Mouse (Mus musculus) MEL (cell line): ENCODE measurements around the gene Camta1. TPM values are rescaled to one million over a fixed set of nuclear protein-coding genes. Genes with fewer than 3 reads are reported as not detected.

Experiments
- DNase-seq: peaks from one replicate; pipeline ENCODE4 v3.0.0; 2011; ENCODE audit warnings: low read depth, low spot score
- H3K27ac ChIP-seq: 2 replicates; pipeline ENCODE4 v1.5.1; 2012; ENCODE audit warnings: low read depth, mild to moderate bottlenecking, control low read depth, low read length, moderate library complexity; ENCODE audit not compliant: control insufficient read depth
- H3K27me3 ChIP-seq, 2 experiments: fragments of 150-350 bp in 1 of 2; sonication (generic) in 1 of 2; 2 replicates each; pipeline ENCODE4 v1.6.1; 2012; ENCODE audit warnings: low read length in 2 of 2, mild to moderate bottlenecking in 2 of 2, improper control_type of control experiment in 1 of 2, moderate library complexity in 1 of 2; ENCODE audit not compliant: insufficient read depth in 2 of 2, control insufficient read depth in 1 of 2
- H3K36me3 ChIP-seq, 2 experiments: 2 replicates each; pipeline ENCODE4 v1.6.1; 2012 to 2014; ENCODE audit warnings: low read length in 2 of 2, improper control_type of control experiment in 1 of 2, inconsistent platforms in 1 of 2, mild to moderate bottlenecking in 1 of 2; ENCODE audit not compliant: insufficient read depth in 2 of 2, control insufficient read depth in 1 of 2
- H3K4me1 ChIP-seq, 2 experiments: fragments of 150-350 bp in 1 of 2; sonication (generic) in 1 of 2; 2 replicates each; pipeline ENCODE4 v1.6.1; 2012; ENCODE audit warnings: low read length in 2 of 2, improper control_type of control experiment in 1 of 2, mild to moderate bottlenecking in 1 of 2; ENCODE audit not compliant: insufficient read depth in 2 of 2, control insufficient read depth in 1 of 2
- H3K4me3 ChIP-seq, 2 experiments: fragments of 150-350 bp in 1 of 2; sonication (generic) in 1 of 2; 2 replicates each; pipeline ENCODE4 v1.5.1; 2012; ENCODE audit warnings: low read depth in 2 of 2, low read length in 2 of 2, mild to moderate bottlenecking in 2 of 2, moderate library complexity in 2 of 2, control low read depth in 1 of 2, improper control_type of control experiment in 1 of 2; ENCODE audit not compliant: control insufficient read depth in 1 of 2, insufficient read depth in 1 of 2
- H3K79me2 ChIP-seq: 2 replicates; pipeline ENCODE4 v1.6.1; 2012; ENCODE audit warnings: mild to moderate bottlenecking, low read length, moderate library complexity; ENCODE audit not compliant: control insufficient read depth, poor library complexity, insufficient read depth
- H3K9ac ChIP-seq: 2 replicates; pipeline ENCODE4 v1.6.1; 2012; ENCODE audit warnings: low read depth, mild to moderate bottlenecking, control low read depth, low read length, moderate library complexity; ENCODE audit not compliant: control insufficient read depth, poor library complexity, severe bottlenecking
- H3K9me3 ChIP-seq: fragments of 150-350 bp; sonication (generic); replicated peaks from 2 replicates; pipeline ENCODE4 v1.6.1; 2012; ENCODE audit warnings: mild to moderate bottlenecking, low read length, improper control_type of control experiment, moderate library complexity; ENCODE audit not compliant: insufficient read depth
- BHLHE40 ChIP-seq: IDR thresholded peaks from 2 replicates; pipeline ENCODE4 v1.6.1; 2012; ENCODE audit warnings: low read depth, mild to moderate bottlenecking, inconsistent platforms, low read length, improper control_type of control experiment, borderline replicate concordance
- CHD2 ChIP-seq: IDR thresholded peaks from 2 replicates; pipeline ENCODE4 v1.6.1; 2011; ENCODE audit warnings: low read length, improper control_type of control experiment
- ELF1 ChIP-seq: IDR thresholded peaks from 2 replicates; pipeline ENCODE4 v1.6.1; 2014; ENCODE audit warnings: low read depth, mild to moderate bottlenecking, inconsistent platforms, low read length, improper control_type of control experiment, moderate library complexity
- EP300 ChIP-seq, 2 experiments: IDR thresholded peaks; 2 replicates each; pipeline ENCODE4 v1.6.1; 2011; ENCODE audit warnings: improper control_type of control experiment in 2 of 2, low read length in 2 of 2, low read depth in 1 of 2, mild to moderate bottlenecking in 1 of 2
- ETS1 ChIP-seq: IDR thresholded peaks from 2 replicates; pipeline ENCODE4 v1.6.1; 2012; ENCODE audit warnings: low read depth, mild to moderate bottlenecking, inconsistent platforms, low read length, improper control_type of control experiment, moderate library complexity
- GATA1 ChIP-seq: IDR thresholded peaks from 2 replicates; pipeline ENCODE4 v1.6.1; 2011; ENCODE audit warnings: low read depth, low read length, improper control_type of control experiment
- JUND ChIP-seq: IDR thresholded peaks from 2 replicates; pipeline ENCODE4 v1.6.1; 2011; ENCODE audit warnings: low read depth, mild to moderate bottlenecking, improper control_type of control experiment, low read length
- MAX ChIP-seq: IDR thresholded peaks from 2 replicates; pipeline ENCODE4 v1.6.1; 2011; ENCODE audit warnings: low read length, improper control_type of control experiment
- MEF2A ChIP-seq: IDR thresholded peaks from 2 replicates; pipeline ENCODE4 v1.6.1; 2014; ENCODE audit warnings: low read depth, mild to moderate bottlenecking, inconsistent platforms, low read length, improper control_type of control experiment; ENCODE audit not compliant: poor library complexity, insufficient replicate concordance, severe bottlenecking; ENCODE audit errors: extremely low read depth
- MXI1 ChIP-seq: IDR thresholded peaks from 2 replicates; pipeline ENCODE4 v1.6.1; 2011; ENCODE audit warnings: mild to moderate bottlenecking, low read depth, low read length, improper control_type of control experiment
- MYC ChIP-seq: IDR thresholded peaks from 2 replicates; pipeline ENCODE4 v1.6.1; 2011; ENCODE audit warnings: low read depth, mild to moderate bottlenecking, low read length, improper control_type of control experiment, moderate library complexity
- NELFE ChIP-seq: IDR thresholded peaks from 2 replicates; pipeline ENCODE4 v1.6.1; 2011; ENCODE audit warnings: low read depth, low read length, improper control_type of control experiment
- NRF1 ChIP-seq: IDR thresholded peaks from 2 replicates; pipeline ENCODE4 v1.6.1; 2014; ENCODE audit warnings: low read depth, mild to moderate bottlenecking, inconsistent platforms, low read length, improper control_type of control experiment, moderate library complexity; ENCODE audit not compliant: poor library complexity, insufficient read depth, severe bottlenecking
- POLR2A ChIP-seq, 2 experiments: IDR thresholded peaks; 2 replicates each; pipeline ENCODE4 v1.6.1; 2011 to 2012; ENCODE audit warnings: low read length in 2 of 2, mild to moderate bottlenecking in 2 of 2, control low read depth in 1 of 2, improper control_type of control experiment in 1 of 2, low read depth in 1 of 2, moderate library complexity in 1 of 2; ENCODE audit not compliant: control insufficient read depth in 1 of 2, insufficient read depth in 1 of 2, poor library complexity in 1 of 2
- POLR2AphosphoS2 ChIP-seq: IDR thresholded peaks from 2 replicates; pipeline ENCODE4 v1.6.1; 2011; ENCODE audit warnings: low read length, improper control_type of control experiment
- TBP ChIP-seq: IDR thresholded peaks from 2 replicates; pipeline ENCODE4 v1.8.0; 2011; ENCODE audit warnings: low read depth, low read length, improper control_type of control experiment
- TCF12 ChIP-seq: IDR thresholded peaks from 2 replicates; pipeline ENCODE4 v1.6.1; 2014; ENCODE audit warnings: low read depth, mild to moderate bottlenecking, inconsistent platforms, low read length, improper control_type of control experiment, moderate library complexity
- ZC3H11A ChIP-seq: IDR thresholded peaks from 2 replicates; pipeline ENCODE4 v1.6.1; 2012; ENCODE audit warnings: low read depth, mild to moderate bottlenecking, inconsistent platforms, low read length, improper control_type of control experiment
- ZKSCAN1 ChIP-seq: IDR thresholded peaks from 2 replicates; pipeline ENCODE4 v1.6.1; 2012; ENCODE audit warnings: low read depth, mild to moderate bottlenecking, inconsistent platforms, low read length, improper control_type of control experiment, moderate library complexity
- polyA plus RNA-seq, 2 experiments: library from polyadenylated mRNA; stranded (reverse) in 1 of 2; unstranded in 1 of 2; fragments of >175 nt in 1 of 2; fragments of >200 nt in 1 of 2; gene quantifications; 2 replicates each; pipeline versions ENCODE4 v1.2.1 to v1.2.4; 2012; ENCODE audit warnings: low replicate concordance in 2 of 2, low read depth in 1 of 2; ENCODE audit not compliant: insufficient read length in 2 of 2, insufficient read depth in 1 of 2, missing spikeins in 1 of 2
- total RNA-seq: library from RNA; depleted of rRNA; stranded (reverse); fragments of 300-350 nt; gene quantifications from 2 replicates; pipeline ENCODE4 v1.2.3, GENCODE M21; 2012

Gene Camta1
- total and polyA plus RNA-seq, 3 experiments, result 28.2 to 87.5 TPM; not detected in 1

GRCm38 (mm10) chr4:151171117-151171516 is 690.6 kb downstream of the Camta1 start:
- Histone ChIP-seq H3K27me3 (no peaks in the 10 kb centered on the region), H3K9me3 (no peaks in the 10 kb centered on the region)
- TF ChIP-seq JUND (no peak), GATA1 (no peak), ZC3H11A (no peak), MEF2A (no peak), MYC (no peak), MAX (no peak), ELF1 (no peak), POLR2AphosphoS2 (no peak), POLR2A (IDR thresholded peaks at IDR 0.05; ENCODE audit: control insufficient read depth in 1 of 2, insufficient read depth in 1 of 2, low read depth in 1 of 2, low read length in 2 of 2, poor library complexity in 1 of 2) (no peak), TBP (no peak), NRF1 (no peak), BHLHE40 (no peak), ETS1 (no peak), ZKSCAN1 (no peak), TCF12 (no peak), MXI1 (no peak)

GRCm38 (mm10) chr4:151170658-151171057 is 691.0 kb downstream of the Camta1 start:
- no peaks in the 10 kb centered on the region for H3K27me3 ChIP-seq
- H3K9ac ChIP-seq, result no peak overlapping the region
- no peaks in the 10 kb centered on the region for H3K4me1 ChIP-seq
- TF ChIP-seq NELFE, result no peak
- no peak for TF ChIP-seq EP300 (IDR thresholded peaks at IDR 0.05; ENCODE audit: low read depth in 1 of 2, low read length in 2 of 2)
- TF ChIP-seq CHD2, result no peak
- no peak for TF ChIP-seq ETS1
- no peak for TF ChIP-seq TCF12
- TF ChIP-seq MYC, result no peak
- TF ChIP-seq ZKSCAN1, result no peak
- TF ChIP-seq TBP, result no peak
- no peak overlapping the region for H3K4me3 ChIP-seq
- no peak overlapping the region for H3K27ac ChIP-seq
- no peak for DNase-seq
- H3K79me2 ChIP-seq, result no peaks in the 10 kb centered on the region
- no peaks in the 10 kb centered on the region for H3K36me3 ChIP-seq
- H3K9me3 ChIP-seq, result no peaks in the 10 kb centered on the region

More at GRCm38 (mm10) chr4:151171117-151171516, 690.6 kb downstream of the Camta1 start:
- H3K4me1 ChIP-seq, result no peaks in the 10 kb centered on the region
- H3K27ac ChIP-seq, result no peak overlapping the region
- no peak for DNase-seq
- H3K79me2 ChIP-seq, result no peaks in the 10 kb centered on the region
- H3K36me3 ChIP-seq, result no peaks in the 10 kb centered on the region
- no peak overlapping the region for H3K9ac ChIP-seq
- no peak overlapping the region for H3K4me3 ChIP-seq
